Mouse (Mus musculus) midbrain, embryonic 16.5 days (tissue): ENCODE results near the gene Igfn1. TPM values are rescaled to one million over a fixed set of nuclear protein-coding genes. Genes with fewer than 3 reads are reported as not detected.

Source experiments
- ATAC-seq: fragments of 200-750 bp; cut with Nextera tagmentation; 2 replicates; pipeline ENCODE4 v1.8.0; 2017; ENCODE audit warnings: moderate TSS enrichment
- H3K27ac ChIP-seq: fragments of 300-500 bp; sonication (generic); 2 replicates; pipeline ENCODE4 v1.5.1; 2014; ENCODE audit warnings: mild to moderate bottlenecking, low read length, mixed read lengths
- H3K27me3 ChIP-seq: fragments of 300-500 bp; sonication (generic); 2 replicates; pipeline ENCODE4 v1.6.1; 2014; ENCODE audit warnings: low read depth, low read length, mixed read lengths; ENCODE audit not compliant: control insufficient read depth, insufficient read depth
- H3K36me3 ChIP-seq: fragments of 300-500 bp; sonication (generic); 2 replicates; pipeline ENCODE4 v1.6.1; 2014; ENCODE audit warnings: mild to moderate bottlenecking, low read length, moderate library complexity, mixed read lengths; ENCODE audit not compliant: control insufficient read depth, insufficient read depth
- H3K4me1 ChIP-seq: fragments of 300-500 bp; sonication (generic); 2 replicates; pipeline ENCODE4 v1.6.1; 2014; ENCODE audit warnings: mild to moderate bottlenecking, low read length, mixed read lengths; ENCODE audit not compliant: control insufficient read depth, insufficient read depth
- H3K4me2 ChIP-seq: fragments of 300-500 bp; sonication (generic); 2 replicates; pipeline ENCODE4 v1.6.1; 2014; ENCODE audit warnings: mild to moderate bottlenecking, low read length, mixed read lengths
- H3K4me3 ChIP-seq: fragments of 300-500 bp; sonication (generic); 2 replicates; pipeline ENCODE4 v1.5.1; 2014; ENCODE audit warnings: low read depth, mild to moderate bottlenecking, low read length, moderate library complexity, mixed read lengths
- H3K9ac ChIP-seq: fragments of 300-500 bp; sonication (generic); 2 replicates; pipeline ENCODE4 v1.6.1; 2014; ENCODE audit warnings: low read depth, low read length, mixed read lengths
- H3K9me3 ChIP-seq: fragments of 300-500 bp; sonication (generic); replicated peaks from 2 replicates; pipeline ENCODE4 v1.6.1; 2014; ENCODE audit warnings: mild to moderate bottlenecking, low read length, mixed read lengths; ENCODE audit not compliant: control insufficient read depth, poor library complexity, severe bottlenecking
- WGBS: fragments of 180-500 bp; shearing (Covaris S2); extraction: QIAGEN DNeasy Blood & Tissue Kit; methylation state at CpG from one replicate; pipeline ENCODE4 v1.1.7; 2014; 5-methylcytosine and 5-hydroxymethylcytosine counted together
- polyA plus RNA-seq: library from polyadenylated mRNA; unstranded; fragments of >200 nt; fragmentation: Nextera tagmentation; extraction: Ambion mirVana; gene quantifications from 2 replicates; pipeline ENCODE4 v1.2.1, GENCODE M21; 2015

Gene Igfn1
- polyA plus RNA-seq, 1 experiment from 2014 or later, result not detected

DNA sequence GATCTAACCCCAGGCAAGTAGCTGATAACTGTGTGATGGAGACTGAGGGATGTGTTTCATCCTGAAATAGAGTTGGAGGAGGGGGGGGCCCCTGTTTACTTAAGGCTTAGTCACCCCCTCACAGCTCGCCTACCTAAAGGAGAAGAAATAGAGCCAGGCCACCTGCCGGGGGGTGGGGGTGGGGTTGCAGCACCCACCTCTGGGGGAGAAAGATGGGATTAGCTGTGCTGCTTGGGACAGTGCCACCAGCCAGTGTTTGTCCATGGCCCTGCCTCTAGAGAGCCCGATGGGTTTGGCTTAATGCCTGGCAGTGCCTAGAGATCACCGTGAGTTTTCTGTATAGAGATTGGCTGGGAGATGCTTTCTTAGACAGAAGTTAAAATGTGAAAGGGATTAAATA, 34.7 kb upstream of the Igfn1 start:
- 17% methylated on average over 4 of the region's 4 CpGs for WGBS
- ATAC-seq, result peak; percentile 70
- Histone ChIP-seq H3K4me1 (peaks cover 12% of the 10 kb centered on the region), H3K36me3 (no peaks in the 10 kb centered on the region), H3K4me2 (no peak overlapping the region), H3K9ac (no peak overlapping the region), H3K4me3 (no peak overlapping the region), H3K27me3 (no peaks in the 10 kb centered on the region), H3K9me3 (no peaks in the 10 kb centered on the region), H3K27ac (no peak overlapping the region)

- no peaks in the 10 kb centered on the region for H3K9me3 ChIP-seq
- no peak overlapping the region for H3K4me2 ChIP-seq
- no peak overlapping the region for H3K4me3 ChIP-seq
- WGBS, result 15% methylated on average over 11 of the region's 11 CpGs
- H3K27ac ChIP-seq, result no peak overlapping the region
- H3K9ac ChIP-seq, result no peak overlapping the region
- no peaks in the 10 kb centered on the region for H3K27me3 ChIP-seq
- peaks cover 12% of the 10 kb centered on the region for H3K4me1 ChIP-seq
- H3K36me3 ChIP-seq, result no peaks in the 10 kb centered on the region
- ATAC-seq, result peak; percentile 46; the same call in 1 of the 2 replicates
Measured at GRCm38 (mm10) chr1:136040452-136040851, 34.3 kb upstream of the Igfn1 start.

GRCm38 (mm10) chr1:136038746-136039538, 32.8 kb upstream of the Igfn1 start:
- H3K4me2 ChIP-seq, result no peak overlapping the region
- no peak for ATAC-seq
- H3K4me3 ChIP-seq, result no peak overlapping the region
- 76% methylated on average over 5 of the region's 5 CpGs for WGBS
- no peaks in the 10 kb centered on the region for H3K9me3 ChIP-seq
- peaks cover 12% of the 10 kb centered on the region for H3K4me1 ChIP-seq
- peaks cover 10% of the 10 kb centered on the region; the same call in 1 of the 2 replicates for H3K36me3 ChIP-seq
- H3K9ac ChIP-seq, result no peak overlapping the region
- H3K27ac ChIP-seq, result no peak overlapping the region
- no peaks in the 10 kb centered on the region for H3K27me3 ChIP-seq

GRCm38 (mm10) chr1:136032961-136033360, 26.8 kb upstream of the Igfn1 start:
- 45% methylated on average over 7 of the region's 7 CpGs for WGBS
- peaks cover 12% of the 10 kb centered on the region for H3K4me1 ChIP-seq
- ATAC-seq, result no peak
- no peaks in the 10 kb centered on the region for H3K27me3 ChIP-seq
- H3K27ac ChIP-seq, result no peak overlapping the region
- no peak overlapping the region for H3K4me3 ChIP-seq
- H3K36me3 ChIP-seq, result peaks cover 31% of the 10 kb centered on the region
- no peak overlapping the region for H3K4me2 ChIP-seq
- no peak overlapping the region for H3K9ac ChIP-seq
- no peaks in the 10 kb centered on the region for H3K9me3 ChIP-seq

GRCm38 (mm10) chr1:136031697-136032096, 25.6 kb upstream of the Igfn1 start:
- Histone ChIP-seq H3K4me1 (peaks cover 12% of the 10 kb centered on the region), H3K27me3 (no peaks in the 10 kb centered on the region), H3K9me3 (no peaks in the 10 kb centered on the region), H3K36me3 (peaks cover 35% of the 10 kb centered on the region), H3K27ac (no peak overlapping the region), H3K4me3 (no peak overlapping the region), H3K9ac (no peak overlapping the region), H3K4me2 (no peak overlapping the region)
- no peak for ATAC-seq
- WGBS, result 85% methylated on average over 6 of the region's 8 CpGs

DNA sequence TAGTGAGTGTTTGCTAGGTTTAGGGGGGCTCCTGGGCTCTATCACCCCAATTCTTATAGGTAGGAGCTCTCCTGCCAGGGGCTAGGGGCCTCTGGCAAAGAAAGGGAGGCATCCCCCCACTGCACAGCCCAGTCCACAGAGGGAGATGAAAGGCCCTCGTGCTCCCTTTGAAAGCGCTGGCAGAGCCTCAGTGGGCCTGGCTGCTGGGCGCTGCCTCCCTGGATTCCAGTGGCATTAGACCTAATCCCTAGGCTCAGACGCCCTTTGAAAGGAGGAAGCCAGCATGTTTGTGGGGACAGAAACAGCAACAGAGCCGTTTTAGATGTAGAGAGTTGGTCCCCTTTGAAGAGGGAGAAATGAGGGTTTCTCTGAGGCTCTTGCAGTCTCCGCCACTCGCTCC, 24.1 kb upstream of the Igfn1 start:
- 0 out of 2 replicates have a peak overlapping the region, but pooled peaks have one; percentile 24 for H3K27ac ChIP-seq
- no peak overlapping the region for H3K4me3 ChIP-seq
- WGBS, result 24% methylated on average over 7 of the region's 7 CpGs
- H3K4me2 ChIP-seq, result no peak overlapping the region
- H3K9me3 ChIP-seq, result no peaks in the 10 kb centered on the region
- no peaks in the 10 kb centered on the region for H3K27me3 ChIP-seq
- no peak; the same call in 1 of the 2 replicates for ATAC-seq
- no peak overlapping the region for H3K9ac ChIP-seq
- peaks cover 38% of the 10 kb centered on the region for H3K36me3 ChIP-seq
- peaks cover 12% of the 10 kb centered on the region for H3K4me1 ChIP-seq

GRCm38 (mm10) chr1:136018390-136019189, 12.4 kb upstream of the Igfn1 start:
- Histone ChIP-seq H3K36me3 (peaks cover 9% of the 10 kb centered on the region), H3K27me3 (no peaks in the 10 kb centered on the region), H3K4me2 (peak overlapping the region; percentile 97), H3K4me1 (peaks cover 21% of the 10 kb centered on the region), H3K27ac (peak overlapping the region; percentile 89), H3K9ac (peak overlapping the region; percentile 94), H3K4me3 (peak overlapping the region; percentile 81), H3K9me3 (no peaks in the 10 kb centered on the region)
- peak; percentile 54 for ATAC-seq
- 3% methylated on average over 24 of the region's 24 CpGs for WGBS

GRCm38 (mm10) chr1:136017907-136018313, 11.8 kb upstream of the Igfn1 start:
- Histone ChIP-seq H3K36me3 (peaks cover 9% of the 10 kb centered on the region), H3K27ac (peak overlapping the region; percentile 89), H3K4me3 (peak overlapping the region; percentile 81), H3K27me3 (no peaks in the 10 kb centered on the region), H3K9ac (peak overlapping the region; percentile 94), H3K4me1 (peaks cover 21% of the 10 kb centered on the region), H3K4me2 (peak overlapping the region; percentile 97), H3K9me3 (no peaks in the 10 kb centered on the region)
- peak; percentile 100 for ATAC-seq
- under 1% methylated on average over 22 of the region's 22 CpGs for WGBS
